Mouse (Mus musculus): ENCODE data around the gene Fam229a.
"Not testable (repeated sequence)": the region's sequence is repeated elsewhere in the genome, so short reads cannot be mapped to it uniquely, and the experiment has no call there.

The Fam229a gene

DNA sequence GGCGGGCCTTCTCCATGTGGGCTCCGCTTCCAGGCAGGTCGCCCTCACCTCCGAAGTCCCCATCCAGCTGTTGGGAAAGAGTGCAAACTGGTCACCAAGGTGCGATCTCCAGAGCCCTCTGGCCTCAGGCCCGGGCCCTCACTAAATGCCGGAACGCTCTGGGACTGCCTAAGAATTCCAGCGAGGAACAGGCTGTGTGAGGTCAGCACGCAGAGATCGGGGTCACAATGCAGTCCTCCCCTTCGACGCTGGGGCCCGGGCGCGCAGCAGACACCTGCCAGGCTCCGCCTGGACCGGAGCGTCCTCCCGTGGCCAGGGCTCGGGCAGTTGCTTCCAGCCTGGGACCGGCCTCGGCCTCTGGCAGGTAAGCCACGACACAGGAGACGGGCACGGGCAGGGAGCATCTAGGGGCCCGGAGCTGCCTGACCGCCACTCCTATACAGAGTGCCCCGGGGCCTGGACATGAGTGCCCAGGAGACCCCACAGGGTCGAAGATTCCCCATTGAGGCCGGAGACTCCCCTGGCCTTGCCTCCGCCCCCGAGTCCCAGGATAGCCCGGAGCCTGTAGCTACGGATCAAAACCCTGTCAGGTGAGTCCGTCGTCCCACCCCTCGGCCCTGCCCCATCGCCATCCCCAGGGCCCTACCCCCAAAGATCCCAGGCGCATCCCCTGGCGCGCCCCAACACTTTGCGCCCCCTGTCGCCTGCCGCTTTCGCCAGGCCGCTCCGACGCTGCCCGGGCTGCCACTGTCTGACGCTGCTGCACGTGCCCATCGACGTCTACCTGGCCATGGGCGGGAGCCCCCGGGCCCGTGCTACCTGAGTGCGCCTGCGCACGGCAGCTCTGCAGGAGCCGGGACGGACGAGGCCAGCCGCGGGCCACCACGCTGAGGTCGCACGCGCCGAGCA lies at the start of gene Fam229a, which contains the start of gene Tssk3:
Fam229a (plus strand) TSS at position 219 of the 909 bp plus-strand sequence.
Tssk3 (minus strand) TSS at position 51 of the 909 bp plus-strand sequence.
- peak; percentile 50 for DNase-seq (ENCODE audit: low spot score)

DNA sequence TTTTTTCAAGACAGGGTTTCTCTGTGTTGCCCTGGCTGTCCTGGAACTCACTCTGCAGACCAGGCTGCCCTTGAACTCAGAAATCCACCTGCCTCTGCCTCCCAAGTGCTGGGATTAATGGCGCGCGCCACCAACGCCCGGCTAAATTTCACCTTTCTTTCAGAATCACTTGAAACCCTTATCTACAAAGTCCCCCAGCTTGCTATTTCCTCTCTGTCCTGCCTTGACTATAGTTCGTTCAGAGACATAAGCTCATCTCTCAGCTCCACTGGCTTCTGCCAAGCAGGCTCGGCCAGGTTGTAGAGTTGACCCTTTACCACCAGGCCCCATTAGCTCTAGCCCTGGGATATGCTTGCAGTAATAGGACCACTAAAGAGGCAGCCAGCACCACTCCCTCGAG lies 43.6 kb upstream of the Fam229a start:
- no peak for DNase-seq (ENCODE audit: low spot score)

- DNase-seq (ENCODE audit: low spot score), result no peak
These were observed 43.0 kb upstream of the Fam229a start for GRCm38 (mm10) chr4:129447778-129448563.

- DNase-seq (ENCODE audit: low spot score), result no peak
These were observed 42.3 kb upstream of the Fam229a start for GRCm38 (mm10) chr4:129448713-129449112.

GRCm38 (mm10) chr4:129450851-129451250 lies 40.1 kb upstream of the Fam229a start:
- DNase-seq (ENCODE audit: low spot score), result no peak

DNA sequence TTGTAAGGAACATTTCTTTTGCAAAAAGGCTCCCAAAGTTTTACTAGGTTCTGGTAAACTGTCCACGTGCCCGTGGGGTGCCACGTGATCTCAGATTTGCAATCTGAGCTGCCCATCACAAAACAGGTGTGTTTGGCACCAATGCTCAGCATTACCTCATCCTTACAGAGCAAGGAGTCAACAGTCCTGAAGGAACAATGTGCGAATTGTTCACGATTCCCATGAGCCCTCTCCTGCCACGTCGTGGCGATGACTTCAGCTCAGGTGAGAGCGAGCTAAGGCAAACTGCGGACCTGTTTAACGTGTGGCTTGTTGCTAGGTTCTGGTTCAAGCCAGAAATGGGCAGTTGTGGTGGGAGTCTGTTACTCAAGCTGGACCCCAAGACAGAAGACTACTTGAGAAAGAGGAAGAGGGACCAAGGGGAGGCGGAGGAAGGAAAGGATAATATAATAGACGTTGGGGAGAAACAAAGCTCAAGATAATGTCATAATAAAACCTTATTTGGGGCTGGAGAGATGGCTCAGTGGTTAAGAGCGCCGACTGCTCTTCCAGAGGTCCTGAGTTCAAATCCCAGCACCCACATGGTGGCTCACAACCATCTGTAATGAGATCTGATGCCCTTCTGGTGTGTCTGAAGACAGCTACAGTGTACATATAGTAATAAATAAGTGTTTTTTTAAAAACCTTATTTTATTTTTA lies 39.4 kb upstream of the Fam229a start:
- no peak for DNase-seq (ENCODE audit: low spot score)

- DNase-seq (ENCODE audit: low spot score), result peak; percentile 96
These were observed 35.7 kb upstream of the Fam229a start for GRCm38 (mm10) chr4:129455265-129455664.

DNA sequence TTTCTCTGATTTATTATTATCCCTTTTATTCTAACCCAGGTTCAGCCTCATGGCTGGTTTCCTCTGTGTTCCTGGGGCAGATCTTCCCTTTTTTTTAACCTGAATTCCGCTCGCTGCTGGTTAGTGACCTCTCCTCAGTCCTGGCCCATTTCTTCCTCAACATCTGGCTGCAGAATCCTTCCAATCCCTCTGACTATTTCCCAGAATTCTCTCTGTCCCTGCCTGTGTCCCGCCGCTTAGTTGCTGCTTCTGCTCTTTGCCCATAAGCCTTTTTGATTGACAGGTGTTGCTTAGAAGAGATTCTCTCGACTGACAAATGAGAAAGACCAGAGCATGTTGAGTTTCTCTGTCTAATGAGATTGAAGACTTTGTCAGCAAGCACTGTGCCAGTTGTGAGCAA lies 34.9 kb upstream of the Fam229a start:
- DNase-seq (ENCODE audit: low spot score), result no peak

- DNase-seq (ENCODE audit: low spot score), result not testable (repeated sequence)
These were observed 33.7 kb upstream of the Fam229a start for GRCm38 (mm10) chr4:129457311-129457710.

DNA sequence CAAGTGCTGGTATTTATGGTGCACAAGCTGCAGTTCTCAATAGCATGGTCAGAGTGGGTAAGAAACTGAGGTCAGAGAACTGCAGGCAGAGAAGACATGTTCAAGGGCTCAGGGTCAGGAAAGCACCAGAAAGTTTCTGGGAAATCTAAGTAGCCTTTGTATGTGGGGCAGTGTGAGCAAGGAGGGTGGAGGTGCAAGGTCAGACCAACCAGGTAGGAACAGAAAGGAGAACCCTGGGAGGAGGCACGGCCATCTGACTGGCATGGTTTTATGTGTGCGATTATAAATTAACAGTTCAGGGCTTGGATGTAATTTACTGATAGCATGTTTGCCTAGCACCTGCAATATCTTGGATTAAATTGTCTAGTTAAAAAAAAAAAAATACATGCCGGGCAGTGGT lies 31.3 kb upstream of the Fam229a start:
- DNase-seq (ENCODE audit: low spot score), result no peak

DNA sequence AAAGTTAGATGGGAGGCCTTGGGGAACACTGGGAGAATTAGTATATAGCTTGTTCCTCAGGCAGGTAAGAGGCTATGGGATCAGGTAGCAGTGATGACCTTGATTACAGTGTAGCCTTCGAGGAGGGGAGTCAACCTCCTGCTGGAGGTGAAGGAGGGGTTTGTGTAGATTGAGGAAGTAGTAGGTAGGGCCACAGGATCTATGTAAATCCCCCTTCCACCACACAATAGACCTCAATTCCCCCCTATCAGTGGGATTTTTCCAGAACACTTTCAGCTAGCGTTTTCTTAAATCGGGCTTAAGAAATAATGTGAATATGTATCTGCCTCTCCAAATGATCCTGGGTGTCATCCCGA lies 30.2 kb upstream of the Fam229a start:
- no peak for DNase-seq (ENCODE audit: low spot score)

DNA sequence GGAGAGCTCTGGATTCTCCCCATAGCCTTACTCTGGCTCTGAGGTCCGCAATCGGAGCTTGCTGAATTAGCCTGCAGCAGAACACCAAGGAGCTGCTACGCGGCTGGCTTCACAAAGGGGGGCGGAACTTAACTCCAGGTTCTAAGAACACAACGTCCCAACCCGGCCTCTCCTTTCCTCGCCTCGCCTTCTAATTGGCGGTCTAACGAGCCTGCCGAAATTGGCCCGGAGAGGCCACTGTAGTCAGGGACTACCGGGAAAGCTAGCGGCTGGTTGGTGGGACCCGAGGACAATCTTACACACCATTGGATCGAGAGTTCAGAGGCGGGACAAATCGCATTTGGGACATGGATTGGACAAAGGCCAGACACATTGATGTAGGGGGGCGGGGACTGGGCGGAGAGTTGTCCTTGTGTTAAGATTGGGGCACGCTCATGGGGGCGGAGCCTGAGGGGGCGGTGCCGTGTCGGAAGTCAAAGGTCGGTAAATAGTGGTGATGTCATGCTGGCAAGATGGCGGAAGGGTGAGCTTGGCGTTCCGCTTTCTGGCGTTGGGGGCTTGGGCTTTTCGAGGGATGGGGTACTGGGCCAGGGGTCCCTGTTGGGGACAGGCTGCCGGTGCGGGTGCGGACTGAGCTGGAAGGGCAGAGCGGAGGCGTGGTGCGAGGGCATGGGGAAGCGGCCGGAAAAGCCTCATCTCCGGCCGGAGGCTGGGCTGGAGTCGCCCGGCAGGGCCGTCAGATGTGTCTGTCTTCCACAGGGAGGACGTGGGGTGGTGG lies 29.6 kb upstream of the Fam229a start, which contains the start of gene Bsdc1:
Bsdc1 (plus strand) TSS at position 399 of the 778 bp plus-strand sequence.
- peak; percentile 100 for DNase-seq (ENCODE audit: low spot score)

DNA sequence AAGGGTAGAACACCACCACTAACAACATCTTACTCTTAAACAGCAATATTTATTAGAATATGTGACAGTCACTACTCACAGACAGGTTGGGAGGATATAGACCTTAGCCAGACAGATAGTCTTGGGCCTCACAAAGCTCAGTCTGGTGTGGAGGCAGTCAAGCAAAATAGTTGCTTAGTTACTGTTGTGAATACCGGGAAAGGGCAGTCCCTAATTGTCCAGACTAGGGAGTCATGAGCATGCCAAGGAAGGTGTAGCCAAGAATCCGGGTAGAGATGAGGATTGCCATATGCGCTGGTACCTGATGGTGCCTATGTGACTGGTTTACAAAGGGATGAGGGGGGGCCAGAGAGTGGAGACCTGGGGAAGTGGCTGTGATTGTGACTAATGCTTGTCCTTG lies 28.9 kb upstream of the Fam229a start:
- no peak for DNase-seq (ENCODE audit: low spot score)

- DNase-seq (ENCODE audit: low spot score), result no peak
These were observed 27.6 kb upstream of the Fam229a start for GRCm38 (mm10) chr4:129463097-129464059.

GRCm38 (mm10) chr4:129464286-129464815 lies 26.6 kb upstream of the Fam229a start:
- no peak for DNase-seq (ENCODE audit: low spot score)

DNA sequence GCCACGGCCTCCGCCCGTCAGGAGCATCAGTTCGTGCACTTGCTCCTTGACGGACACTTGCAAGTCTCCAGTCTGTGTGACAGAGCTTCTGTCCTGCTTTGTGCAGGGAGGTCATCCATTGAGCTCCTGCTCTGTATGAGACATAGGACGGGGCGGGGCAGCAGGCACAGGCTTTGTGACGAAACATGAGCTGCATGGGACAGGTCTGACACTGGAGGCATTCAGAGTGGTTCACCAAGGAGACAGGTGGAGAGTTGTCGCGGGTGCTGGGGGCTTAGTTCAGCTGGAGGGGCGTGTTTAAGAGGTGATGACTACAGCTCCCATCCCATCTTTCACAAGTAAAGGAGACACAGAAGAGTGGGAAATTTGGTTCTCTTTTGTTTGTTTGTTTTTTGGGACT lies 14.9 kb upstream of the Fam229a start:
- no peak for DNase-seq (ENCODE audit: low spot score)

- no peak for DNase-seq (ENCODE audit: low spot score)
These were observed 11.1 kb upstream of the Fam229a start for GRCm38 (mm10) chr4:129479863-129480262.

DNA sequence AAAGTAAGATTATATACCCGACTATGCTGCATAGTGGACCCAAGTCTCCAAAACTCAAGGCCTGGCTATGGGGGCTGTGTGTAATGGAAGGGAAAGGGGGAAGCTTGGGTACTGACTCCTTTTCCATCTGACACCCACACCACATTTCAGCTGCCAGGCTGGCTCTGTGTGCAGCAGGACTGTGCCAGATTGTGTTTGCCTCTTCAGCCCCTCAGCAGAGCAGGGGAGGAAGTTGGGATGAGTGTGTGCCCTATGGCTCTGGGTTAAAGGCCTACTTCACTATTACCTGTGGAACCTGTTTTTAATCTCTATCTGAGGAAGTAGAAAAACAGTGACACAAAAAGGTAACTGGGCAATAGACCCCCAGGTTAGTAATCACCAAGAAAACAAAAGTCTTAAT lies 9.9 kb upstream of the Fam229a start:
- DNase-seq (ENCODE audit: low spot score), result no peak

DNA sequence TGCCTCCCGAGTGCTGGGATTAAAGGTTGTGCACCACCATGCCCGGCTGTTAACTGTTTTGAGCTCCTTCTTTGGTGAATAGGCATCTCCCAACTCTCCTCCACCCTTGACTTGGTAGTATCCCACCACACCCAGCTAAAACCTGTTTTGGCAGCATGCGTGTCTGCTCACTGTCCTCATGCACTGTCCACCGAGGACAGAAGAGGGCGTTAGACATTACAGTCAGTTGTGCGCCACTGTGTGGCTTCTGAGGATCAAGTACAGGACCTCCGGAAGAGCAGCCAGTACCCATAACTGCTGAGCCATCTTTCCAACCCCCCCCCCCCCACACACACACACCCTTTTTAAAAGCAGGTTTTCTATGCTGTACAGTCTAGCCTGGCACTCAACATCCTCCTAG lies 3.7 kb downstream of the Fam229a start:
- DNase-seq (ENCODE audit: low spot score), result no peak
